Mouse (Mus musculus): Measurements from ENCODE around the gene Gm973.
"Not testable (repeated sequence)": the region's sequence is repeated elsewhere in the genome, so short reads cannot be mapped to it uniquely, and the experiment has no call there.

The Gm973 gene

GRCm38 (mm10) chr1:59629194-59629593 is 113.1 kb downstream of the Gm973 start:
- no peak for DNase-seq (ENCODE audit: low read depth, low spot score)

- DNase-seq (ENCODE audit: low read depth, low spot score): not testable (repeated sequence)
Observed at GRCm38 (mm10) chr1:59630356-59630755, 114.3 kb downstream of the Gm973 start.

DNA sequence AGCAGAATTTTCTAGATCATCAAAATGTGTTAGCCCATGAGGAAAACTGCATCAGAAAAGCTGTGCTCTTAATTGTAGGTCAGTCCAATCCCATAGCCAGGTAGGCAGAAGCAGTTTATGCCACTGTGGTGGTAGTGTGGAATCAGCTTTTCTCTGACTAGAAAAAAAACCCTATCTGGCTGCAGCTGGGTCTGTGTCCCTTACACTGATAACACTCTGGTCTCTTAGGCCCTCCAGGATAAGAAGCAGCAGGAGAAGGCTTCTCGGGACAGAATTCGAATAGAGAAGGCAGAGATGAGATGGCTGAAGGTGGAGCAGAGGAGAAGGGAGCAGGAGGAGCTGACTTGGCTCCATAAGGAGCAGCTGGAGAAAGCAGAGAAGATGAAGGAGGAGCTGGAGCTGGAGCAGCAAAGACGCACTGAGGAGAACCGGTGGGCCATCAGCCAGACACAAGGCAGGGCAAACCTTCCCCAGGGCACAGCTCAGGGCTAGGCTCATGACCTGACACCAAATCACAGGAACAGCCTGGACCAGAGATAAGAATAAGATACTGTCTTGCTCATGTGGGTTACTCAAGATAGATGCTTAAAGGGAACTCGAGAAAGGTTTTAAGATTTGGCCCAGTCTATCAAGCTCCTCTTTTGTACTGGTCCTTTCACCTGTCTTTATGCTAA is 116.1 kb downstream of the Gm973 start:
- DNase-seq (ENCODE audit: low read depth, low spot score): no peak

- no peak for DNase-seq (ENCODE audit: low read depth, low spot score)
Observed at GRCm38 (mm10) chr1:59633056-59633455, 117.0 kb downstream of the Gm973 start.

- no peak for DNase-seq (ENCODE audit: low read depth, low spot score)
Observed at GRCm38 (mm10) chr1:59636349-59636748, 120.3 kb downstream of the Gm973 start.

- DNase-seq (ENCODE audit: low read depth, low spot score): no peak
Observed at GRCm38 (mm10) chr1:59638371-59638770, 122.3 kb downstream of the Gm973 start.

- no peak for DNase-seq (ENCODE audit: low read depth, low spot score)
Observed at GRCm38 (mm10) chr1:59642488-59642887, 126.4 kb downstream of the Gm973 start.

DNA sequence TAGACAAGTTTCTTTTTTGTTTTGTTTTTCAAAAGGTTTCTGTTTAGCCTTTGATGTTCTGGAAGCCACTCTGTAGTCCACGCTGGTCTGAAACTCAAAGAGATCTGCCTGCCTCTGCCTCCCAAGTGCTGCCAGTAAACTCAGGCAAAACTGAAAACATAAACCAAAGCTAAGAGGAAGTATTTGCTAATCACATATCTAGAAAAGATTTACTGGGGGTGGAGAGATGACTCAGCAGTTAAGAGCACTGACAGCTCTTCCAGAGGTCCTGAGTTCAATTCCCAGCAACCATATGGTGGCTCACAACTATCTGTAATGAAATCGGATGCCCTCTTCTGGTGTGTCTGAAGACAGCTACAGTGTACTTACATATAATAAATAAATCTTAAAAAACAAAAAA is 130.4 kb downstream of the Gm973 start:
- not testable (repeated sequence) for DNase-seq (ENCODE audit: low read depth, low spot score)

DNA sequence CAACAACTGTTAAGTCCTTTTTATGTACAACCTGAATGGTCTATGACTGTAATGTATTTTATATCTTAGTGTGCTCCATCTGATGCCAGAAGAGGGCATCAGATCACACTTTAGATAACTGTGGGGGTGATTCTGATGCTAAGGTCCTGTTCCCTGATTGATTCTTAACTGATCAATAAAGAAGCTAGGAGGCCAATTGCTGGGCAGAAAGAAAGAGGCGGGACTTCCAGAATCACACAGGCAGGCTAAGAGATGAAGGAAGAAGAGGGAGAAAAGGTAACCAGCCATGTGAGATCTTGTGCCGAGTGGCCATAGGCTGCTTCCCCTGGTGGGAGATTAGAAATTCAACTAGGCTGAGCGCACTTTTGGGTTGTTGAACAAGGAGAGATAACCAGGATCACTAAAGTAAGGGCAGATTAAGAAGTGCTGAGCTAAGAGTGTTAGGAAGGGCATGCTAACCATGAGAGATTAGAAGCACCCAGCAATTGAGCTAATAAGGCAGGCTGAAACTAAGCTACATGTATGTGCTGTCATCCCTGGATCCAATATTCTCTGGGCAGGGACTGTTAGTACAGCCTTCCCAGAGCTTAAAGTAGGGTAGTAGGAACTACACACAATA is 135.2 kb downstream of the Gm973 start:
- DNase-seq (ENCODE audit: low read depth, low spot score): no peak

DNA sequence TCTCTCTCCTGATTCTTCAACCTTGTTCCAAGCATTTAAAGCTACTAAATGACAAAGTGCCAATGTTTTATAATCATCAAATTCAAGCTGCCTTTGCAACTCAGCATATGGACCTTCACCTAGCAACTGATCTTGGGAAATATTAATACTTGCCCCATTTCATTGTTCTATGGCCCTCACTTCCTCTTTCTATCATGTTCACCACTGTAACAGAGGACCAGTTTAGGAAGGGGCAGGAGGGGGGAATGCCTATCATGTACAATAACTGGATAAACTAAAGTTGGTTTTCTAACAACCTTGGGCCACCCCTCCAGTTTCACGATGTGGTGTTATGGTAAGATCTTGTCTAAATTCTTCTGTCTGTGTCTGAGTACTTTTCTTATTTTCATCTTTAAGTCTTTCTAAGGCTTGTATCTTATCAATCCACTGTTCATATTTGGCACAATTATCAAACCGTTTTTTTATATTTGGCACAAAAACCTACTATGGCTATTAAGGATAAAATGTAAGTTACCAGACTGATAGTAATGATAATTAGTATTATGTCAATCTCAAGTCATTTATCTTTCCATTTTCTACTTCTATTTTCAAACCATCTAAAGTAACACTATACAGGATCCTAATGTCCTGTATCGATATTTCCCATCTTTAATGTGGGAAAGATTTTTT is 137.3 kb downstream of the Gm973 start:
- DNase-seq (ENCODE audit: low read depth, low spot score): no peak

DNA sequence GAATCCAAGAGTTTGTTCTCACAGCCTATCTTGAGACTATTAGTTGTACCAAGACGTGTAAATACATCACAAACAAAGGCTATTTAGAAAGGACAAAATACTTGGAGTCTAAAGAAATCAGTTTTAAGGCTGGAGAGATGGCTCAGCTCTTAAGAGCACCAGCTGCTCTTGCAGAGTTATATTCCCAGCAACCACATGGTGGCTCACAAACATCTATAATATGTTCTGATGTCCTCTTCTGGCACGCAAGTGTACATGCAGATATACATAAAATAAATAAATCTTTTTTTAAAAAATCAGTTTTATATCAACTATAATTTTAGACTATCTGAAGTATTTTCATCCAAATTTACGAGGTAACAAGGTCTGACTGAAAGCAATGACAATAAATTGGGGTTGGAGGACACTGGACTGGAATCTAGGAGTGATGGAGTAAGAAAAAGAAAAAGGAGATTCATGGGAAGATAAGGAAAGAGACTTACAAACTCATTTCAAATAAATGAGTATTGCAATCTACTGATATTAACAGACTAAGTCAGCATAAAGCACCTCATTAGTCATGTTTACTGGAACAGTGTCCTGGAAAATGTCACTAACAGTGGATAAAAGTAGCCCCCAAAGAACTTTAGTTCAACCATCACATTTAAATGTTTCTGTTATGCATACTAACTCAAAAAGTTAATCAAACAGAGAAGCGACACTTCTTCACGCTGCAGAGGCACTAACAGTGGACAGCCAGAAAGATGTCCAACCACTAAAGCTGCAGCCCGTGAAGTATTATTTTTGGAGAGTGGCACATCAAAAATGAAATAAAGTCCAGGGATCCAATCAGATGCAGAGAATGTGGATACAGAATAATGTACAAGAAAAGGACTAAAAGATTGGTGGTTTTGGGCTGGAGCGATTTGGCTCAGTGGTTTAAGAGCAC is 140.4 kb downstream of the Gm973 start:
- no peak for DNase-seq (ENCODE audit: low read depth, low spot score)

DNA sequence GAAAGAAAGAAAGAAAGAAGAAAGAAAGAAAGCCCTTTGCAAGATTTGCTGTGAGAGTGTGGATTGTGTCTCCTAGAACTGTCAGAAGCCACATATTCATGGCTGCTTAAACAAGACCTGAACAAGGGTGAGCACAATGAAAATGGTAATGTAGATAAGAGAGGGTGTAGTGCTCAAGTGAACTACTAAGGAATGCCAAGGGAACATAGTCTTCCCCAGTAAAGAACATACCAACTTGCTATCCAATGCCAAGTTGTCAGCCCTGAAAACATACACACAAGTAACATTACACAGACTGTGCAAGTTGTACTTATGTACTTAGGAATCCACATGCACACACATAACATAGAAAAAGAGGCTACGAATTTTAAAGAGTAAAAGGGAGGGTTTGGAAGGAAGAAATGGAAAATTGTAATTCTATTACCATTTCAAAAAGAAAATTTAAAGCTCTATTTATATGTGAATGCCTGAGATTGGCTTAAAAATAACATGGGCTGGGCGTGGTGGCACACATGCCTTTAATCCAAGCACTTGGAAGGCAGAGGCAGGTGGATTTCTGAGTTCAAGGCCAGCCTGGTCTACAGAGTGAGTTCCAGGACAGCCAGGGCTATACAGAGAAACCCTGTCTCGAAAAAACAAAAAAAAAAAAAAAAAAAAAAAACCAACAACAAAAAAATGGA is 147.5 kb downstream of the Gm973 start:
- DNase-seq (ENCODE audit: low read depth, low spot score): no peak

DNA sequence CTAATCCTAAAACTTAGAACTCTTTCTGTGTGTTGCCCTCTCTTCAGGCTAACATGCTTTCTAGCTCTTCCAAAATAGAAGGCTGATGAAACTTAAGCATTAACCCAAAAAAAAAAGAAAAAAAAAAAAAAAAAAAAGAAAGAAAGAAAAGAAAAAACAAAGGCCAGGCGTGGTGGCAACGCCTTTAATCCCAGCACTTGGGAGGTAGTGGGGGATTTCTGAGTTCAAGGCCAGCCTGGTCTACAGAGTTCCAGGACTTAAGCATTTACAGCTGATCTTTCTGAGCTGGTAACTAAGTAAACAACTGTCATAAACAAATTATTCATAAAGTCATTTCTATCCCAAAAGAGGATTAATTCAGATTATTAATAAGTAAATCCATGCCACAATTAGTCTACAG is 152.8 kb downstream of the Gm973 start:
- DNase-seq (ENCODE audit: low read depth, low spot score): no peak

GRCm38 (mm10) chr1:59669962-59670630 is 154.0 kb downstream of the Gm973 start:
- DNase-seq (ENCODE audit: low read depth, low spot score): no peak

GRCm38 (mm10) chr1:59670641-59671168 is 154.6 kb downstream of the Gm973 start, which contains the start of gene Sumo1:
Sumo1 (minus strand) TSS chr1:59670834.
- peak; percentile 80 for DNase-seq (ENCODE audit: low read depth, low spot score)

GRCm38 (mm10) chr1:59673661-59674060 is 157.6 kb downstream of the Gm973 start:
- DNase-seq (ENCODE audit: low read depth, low spot score): no peak

DNA sequence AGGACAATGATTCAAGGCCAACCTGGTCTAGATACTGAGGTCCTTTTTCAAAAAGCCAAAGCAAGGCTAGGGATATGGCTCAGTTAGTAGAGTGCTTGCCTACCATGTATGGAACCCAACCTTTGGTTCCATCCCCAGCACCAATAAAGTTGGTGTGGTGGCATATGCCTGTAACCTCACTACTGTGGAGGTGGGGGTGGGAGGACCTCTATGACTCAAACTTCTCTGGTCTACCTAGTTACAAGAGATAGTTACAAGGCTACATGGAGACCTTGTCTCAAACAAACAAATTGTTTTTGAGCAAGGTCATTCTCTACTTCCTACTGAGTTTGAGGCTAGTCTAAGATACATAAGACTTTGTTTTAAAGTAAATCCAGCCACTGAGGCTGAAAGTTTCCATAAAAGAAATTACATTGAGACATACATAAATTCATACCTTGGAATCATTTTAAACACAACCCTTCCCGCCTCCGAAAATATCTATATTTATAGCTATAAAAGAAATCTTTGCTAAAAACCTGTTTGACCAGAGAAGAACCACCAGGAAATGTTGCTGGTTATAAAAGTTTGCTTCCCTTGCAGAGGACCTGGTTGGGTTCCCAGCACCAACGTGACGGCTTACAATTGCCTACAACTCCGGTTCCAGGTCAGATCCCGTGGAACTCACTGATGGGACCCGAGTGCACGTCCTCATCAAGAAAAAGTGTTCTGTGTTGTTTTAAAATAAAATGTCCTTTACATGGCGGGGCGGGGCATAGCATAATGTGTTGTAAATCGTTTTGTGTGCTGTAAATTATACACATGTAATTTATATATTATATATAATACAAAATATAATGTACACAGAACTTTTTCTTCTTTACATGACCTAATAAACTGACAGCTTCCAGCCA is 168.1 kb downstream of the Gm973 start:
- DNase-seq (ENCODE audit: low read depth, low spot score): no peak

- peak; percentile 95 for DNase-seq (ENCODE audit: low read depth, low spot score)
Observed at GRCm38 (mm10) chr1:59684819-59685755, 169.0 kb downstream of the Gm973 start, which contains the start of gene Nop58. Nop58 (plus strand) TSS chr1:59684971.
